Mouse (Mus musculus) adrenal gland, postnatal 10 days (tissue): Measurements from ENCODE around the gene Wdr70. TPM values are rescaled to one million over a fixed set of nuclear protein-coding genes. Genes with fewer than 3 reads are reported as not detected.

Experiments
- DNase-seq: peaks from one replicate; pipeline ENCODE4 v3.0.0; 2021; ENCODE audit warnings: mixed read lengths
- total RNA-seq, 2 experiments: library from RNA; stranded (reverse); gene quantifications; 2 replicates each; pipeline ENCODE4 v1.2.3; 2021

Wdr70 gene
- total RNA-seq, 2 experiments from 2014 or later: 24.5 to 25.6 TPM

DNA sequence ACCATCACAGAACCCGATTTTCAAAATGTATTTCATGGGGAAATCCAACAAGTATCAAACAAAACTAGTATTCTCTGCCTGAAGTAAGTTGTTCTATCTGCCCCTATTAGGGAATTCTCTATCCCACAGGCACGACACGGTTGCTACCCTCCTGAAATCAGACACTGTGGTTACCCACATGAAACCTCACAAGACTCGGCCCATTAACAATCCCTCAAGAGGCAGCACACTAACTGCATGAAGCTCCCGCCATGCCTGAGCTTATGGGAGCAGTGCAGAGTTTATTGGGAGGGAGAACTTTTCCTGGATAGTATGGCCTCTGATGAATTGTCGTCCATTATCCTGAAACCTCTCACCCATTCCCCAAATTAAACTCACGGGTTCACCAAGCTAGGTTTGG, 67.8 kb downstream of the Wdr70 start:
- DNase-seq: no peak

GRCm38 (mm10) chr15:8030643-8031042, 68.4 kb downstream of the Wdr70 start:
- DNase-seq: no peak

DNA sequence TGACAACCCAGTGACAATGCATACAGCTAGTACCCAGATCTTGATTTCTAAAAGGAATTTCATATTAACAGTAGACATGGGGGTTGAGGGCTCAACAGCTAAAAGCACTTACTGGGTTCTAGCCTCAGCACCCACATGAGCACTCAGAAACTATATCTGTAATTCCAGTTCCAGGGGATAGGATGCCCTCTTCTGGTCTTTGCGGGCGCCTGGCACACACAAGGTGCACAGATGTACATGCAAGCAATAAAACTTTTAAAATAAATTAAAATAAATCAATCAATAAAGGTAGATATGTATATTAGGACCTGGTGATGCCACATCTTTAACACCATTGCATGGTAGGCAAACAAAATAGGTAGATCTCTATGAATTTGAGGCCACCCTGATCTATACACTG, 71.5 kb downstream of the Wdr70 start:
- no peak for DNase-seq

- DNase-seq: no peak
Measured at GRCm38 (mm10) chr15:8011418-8011817, 87.6 kb downstream of the Wdr70 start.

DNA sequence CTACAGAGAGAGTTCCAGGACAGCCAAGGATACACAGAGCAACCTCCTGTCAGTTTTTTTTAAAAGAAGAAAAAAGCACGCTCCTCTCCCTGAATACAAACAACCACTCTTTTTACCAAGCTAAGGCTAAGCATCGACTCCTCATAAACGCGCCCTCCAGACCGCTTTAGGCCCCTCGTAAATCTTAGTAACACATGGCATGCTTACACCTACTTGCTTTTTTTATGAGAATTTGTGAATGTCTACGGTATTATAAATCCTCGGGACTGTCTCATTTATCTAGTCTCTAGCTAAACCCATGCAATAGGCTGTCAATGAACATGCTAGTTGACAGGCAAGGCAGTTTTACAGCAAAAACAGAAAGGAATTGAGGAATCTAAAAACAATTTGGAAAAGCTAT, 91.6 kb downstream of the Wdr70 start:
- DNase-seq: no peak

DNA sequence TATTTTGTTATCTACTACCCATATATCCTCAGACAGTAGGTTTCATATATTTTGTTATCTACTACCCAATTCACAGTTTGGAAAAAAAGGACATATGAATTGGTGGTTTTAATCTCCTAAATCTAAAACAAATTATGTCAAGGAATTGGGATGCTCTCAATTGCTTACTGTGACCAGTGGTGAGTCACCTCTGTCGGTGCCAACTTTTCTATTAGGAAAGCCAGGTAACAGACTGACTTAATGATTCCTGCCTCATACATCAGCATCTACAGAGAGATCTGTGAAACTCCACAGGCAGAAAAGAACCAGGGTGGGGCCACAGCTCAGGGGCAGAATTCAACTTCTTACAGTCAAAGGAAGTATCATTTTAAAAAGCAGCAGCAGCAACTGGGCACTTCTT, 93.0 kb downstream of the Wdr70 start:
- no peak for DNase-seq

DNA sequence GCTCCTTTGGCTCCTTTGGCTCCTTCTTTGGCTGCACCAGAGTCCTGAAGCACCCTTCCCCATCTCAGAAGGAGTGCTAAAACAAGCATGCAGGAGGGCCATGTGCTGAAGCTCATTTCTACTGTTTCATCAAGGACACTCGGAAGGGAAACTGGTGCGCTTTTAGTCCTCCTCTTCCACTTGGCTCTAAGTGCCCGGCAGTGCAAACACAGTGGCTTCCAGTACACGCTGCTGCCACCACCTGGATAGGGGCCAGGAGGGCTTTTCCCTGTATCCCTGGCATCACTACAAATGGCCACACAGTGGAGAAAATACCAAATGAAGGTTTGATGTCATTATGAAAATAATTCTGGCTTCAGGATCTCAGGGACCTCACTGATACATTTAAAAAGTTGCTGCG, 93.5 kb downstream of the Wdr70 start:
- DNase-seq: peak; percentile 15

DNA sequence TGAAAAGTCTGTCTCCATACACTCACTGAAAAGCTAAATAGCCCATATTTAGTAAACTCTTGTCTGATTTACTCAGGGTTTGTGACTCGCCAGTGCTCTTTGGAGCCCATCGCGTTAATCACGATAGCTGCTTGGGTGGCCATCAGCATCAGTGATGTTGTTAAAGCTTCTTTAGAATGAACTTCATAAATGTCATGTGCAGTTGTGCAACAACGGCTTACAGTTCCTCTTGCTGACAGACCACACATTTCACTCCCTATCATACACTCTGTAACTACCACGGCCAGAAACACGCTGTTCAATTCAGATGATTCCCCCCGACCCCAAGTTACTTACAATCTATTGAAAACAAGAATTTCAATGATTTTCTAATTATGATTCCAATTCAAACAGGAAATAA, 95.2 kb downstream of the Wdr70 start:
- DNase-seq: no peak

- no peak for DNase-seq
Measured at GRCm38 (mm10) chr15:7998843-7999546, 100.0 kb downstream of the Wdr70 start.

GRCm38 (mm10) chr15:7998095-7998494, 100.9 kb downstream of the Wdr70 start:
- no peak for DNase-seq

GRCm38 (mm10) chr15:7993721-7994120, 105.3 kb downstream of the Wdr70 start:
- DNase-seq: no peak

DNA sequence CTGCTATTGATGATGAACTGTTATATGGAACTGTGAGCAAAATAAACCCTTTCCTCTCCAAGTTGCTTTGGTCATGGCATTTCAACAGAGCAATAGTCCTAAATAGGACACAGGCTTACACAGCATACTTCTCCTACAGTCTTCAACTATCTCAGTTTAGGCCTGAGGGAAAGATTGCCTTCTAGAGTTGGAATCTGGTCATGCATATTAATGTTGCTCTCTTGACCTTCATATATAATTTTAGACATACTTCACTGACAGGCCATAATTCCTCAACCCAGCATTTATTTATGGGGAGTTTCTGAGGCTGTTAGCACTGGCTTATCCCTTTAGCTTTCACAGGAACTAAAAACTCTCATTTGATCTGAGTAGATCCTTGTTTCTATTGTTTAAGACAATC, 108.9 kb downstream of the Wdr70 start:
- no peak for DNase-seq

DNA sequence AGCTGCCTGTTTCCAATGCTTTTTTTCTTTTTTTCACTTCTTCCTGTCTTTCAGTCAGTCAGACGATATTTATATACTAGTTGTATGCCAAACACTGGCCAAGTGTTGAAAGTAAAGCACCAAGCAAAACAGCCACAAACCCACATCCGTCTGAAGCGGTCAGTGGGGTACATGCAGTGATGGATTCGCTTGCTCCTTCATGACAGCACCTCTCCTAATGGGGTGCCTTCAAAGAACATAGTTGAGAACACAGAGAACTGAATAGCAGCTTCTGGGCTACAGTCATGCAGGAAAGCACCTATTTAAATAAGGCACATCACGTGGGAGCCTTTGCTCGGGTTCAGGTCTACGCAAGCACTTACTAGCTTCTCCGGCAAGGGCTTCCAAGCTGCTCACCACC, 111.6 kb downstream of the Wdr70 start:
- DNase-seq: no peak

- DNase-seq: no peak
Measured at GRCm38 (mm10) chr15:7986274-7986673, 112.7 kb downstream of the Wdr70 start.

- DNase-seq: no peak
Measured at GRCm38 (mm10) chr15:7978640-7979039, 120.4 kb downstream of the Wdr70 start.

DNA sequence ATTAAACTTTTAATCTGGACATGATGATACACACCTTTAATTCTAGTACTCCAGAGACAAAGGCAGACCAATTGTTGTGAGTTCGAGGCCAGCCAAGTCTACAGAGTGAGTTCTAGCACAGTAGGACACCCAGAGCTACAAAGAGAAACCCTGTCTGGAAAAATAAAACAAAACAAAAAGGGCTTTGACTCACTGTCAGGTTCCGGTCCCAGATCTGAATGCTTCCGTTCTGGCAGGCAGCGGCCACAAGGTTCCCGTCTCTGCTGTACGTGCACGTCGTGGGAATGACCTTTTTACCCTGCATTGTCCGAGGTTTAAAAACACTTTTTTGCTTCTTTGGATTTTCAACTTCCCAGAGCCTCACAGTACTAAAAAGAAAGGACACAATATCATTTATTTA, 122.2 kb downstream of the Wdr70 start:
- DNase-seq: no peak

DNA sequence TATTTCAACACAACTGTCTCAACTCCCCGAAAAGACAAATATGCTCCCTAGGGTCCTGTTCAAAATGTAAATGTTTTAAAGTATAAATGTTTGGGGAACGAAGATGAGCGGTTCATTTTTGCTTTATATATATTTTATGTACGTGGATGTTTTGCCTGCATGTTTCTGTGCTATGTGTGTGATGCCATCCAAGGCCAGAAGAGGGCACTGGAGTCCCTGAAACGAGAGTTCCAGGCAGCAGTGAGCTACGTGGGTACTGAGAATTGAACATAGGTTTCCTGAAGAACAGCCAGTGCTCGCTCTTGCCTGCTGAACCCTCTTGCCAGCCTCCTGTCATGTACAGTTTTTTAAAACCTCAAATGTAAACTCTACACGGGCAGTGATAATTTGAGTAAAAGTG, 124.6 kb downstream of the Wdr70 start:
- no peak for DNase-seq

GRCm38 (mm10) chr15:7972528-7972927, 126.5 kb downstream of the Wdr70 start:
- DNase-seq: no peak

- no peak for DNase-seq
Measured at GRCm38 (mm10) chr15:7962786-7963185, 136.2 kb downstream of the Wdr70 start.

GRCm38 (mm10) chr15:7961489-7961888, 137.5 kb downstream of the Wdr70 start:
- no peak for DNase-seq

- DNase-seq: no peak
Measured at GRCm38 (mm10) chr15:7956899-7957298, 142.1 kb downstream of the Wdr70 start.

GRCm38 (mm10) chr15:7950561-7950960, 148.4 kb downstream of the Wdr70 start:
- no peak for DNase-seq

- DNase-seq: no peak
Measured at GRCm38 (mm10) chr15:7941690-7942089, 157.3 kb downstream of the Wdr70 start.

- DNase-seq: no peak
Measured at GRCm38 (mm10) chr15:7935571-7936165, 163.3 kb downstream of the Wdr70 start.
